Mouse (Mus musculus) mouse embryonic stem cell (cell line): ENCODE data around the gene Arl5c.

Experiments used
- in situ Hi-C, 2 experiments: fragments of 300-500 bp; cut with MboI; formaldehyde crosslinking; loops; 1 replicate in 1 of 2; 3 replicates in 1 of 2; pipeline ENCODE4 v1.14.3; 2019 to 2020; ENCODE audit warnings: low sequenced_read_pairs in 2 of 2, low pct_unique_long_range_greater_than_20kb in 1 of 2, mixed read lengths in 1 of 2; ENCODE audit not compliant: unreplicated experiment in 1 of 2

The Arl5c gene

DNA sequence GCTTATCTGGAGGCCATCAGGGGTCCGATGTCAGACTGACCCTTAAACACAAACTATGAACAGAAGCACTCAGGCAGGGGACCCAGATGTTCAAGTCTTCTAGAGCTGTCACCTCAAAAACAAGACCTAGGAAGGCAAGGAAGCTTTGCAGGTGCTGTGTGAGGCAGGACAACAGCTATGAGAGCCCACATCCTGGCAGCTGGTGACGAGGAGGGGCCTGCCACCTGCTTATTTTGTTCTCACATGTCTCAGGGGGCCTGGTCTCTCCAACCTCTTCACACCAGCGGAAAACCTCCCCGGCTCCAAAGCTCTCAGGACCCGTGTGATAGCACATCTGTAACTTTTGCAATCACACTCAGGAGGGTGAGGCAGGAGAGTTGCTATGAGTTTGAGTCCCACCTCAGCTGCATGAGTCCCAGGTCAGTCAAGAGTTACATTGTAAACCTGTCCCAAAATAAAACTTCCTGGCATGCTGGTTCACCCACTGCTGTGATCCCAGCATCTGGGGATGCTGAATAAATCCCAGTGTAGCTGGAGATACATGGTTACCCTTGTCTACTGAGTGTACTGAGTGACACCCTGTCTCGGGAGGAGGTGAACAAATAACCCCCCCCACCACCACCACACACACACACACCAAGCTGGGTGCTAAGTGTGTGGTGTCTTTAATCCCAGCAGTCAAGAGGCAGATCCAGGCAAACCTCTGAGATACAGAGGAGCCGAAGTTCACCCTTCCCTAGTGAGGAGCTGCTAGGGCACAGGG lies 4.6 kb upstream of the Arl5c start:
- in situ Hi-C loops = no loop called here

DNA sequence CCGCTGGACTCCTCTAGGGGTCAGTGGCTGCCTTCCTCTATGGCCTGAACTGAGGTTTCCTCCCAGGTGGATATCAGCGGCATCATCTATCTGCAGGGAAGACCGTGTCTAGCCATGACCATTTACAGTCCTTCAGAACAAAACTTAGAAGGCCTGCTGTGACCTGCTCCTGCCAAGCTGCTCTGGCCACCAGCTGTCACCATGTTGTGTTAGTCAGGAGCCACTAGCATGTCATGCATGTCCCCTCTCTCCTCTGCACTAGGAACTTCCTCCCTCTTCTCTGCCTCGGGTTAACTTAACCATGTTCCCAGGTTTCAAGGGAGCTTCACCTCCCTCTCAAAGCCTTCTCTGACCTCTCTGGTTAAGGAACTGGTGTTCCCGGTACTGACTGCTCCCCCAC lies 3.8 kb upstream of the Arl5c start:
- in situ Hi-C loops = no loop called here

DNA sequence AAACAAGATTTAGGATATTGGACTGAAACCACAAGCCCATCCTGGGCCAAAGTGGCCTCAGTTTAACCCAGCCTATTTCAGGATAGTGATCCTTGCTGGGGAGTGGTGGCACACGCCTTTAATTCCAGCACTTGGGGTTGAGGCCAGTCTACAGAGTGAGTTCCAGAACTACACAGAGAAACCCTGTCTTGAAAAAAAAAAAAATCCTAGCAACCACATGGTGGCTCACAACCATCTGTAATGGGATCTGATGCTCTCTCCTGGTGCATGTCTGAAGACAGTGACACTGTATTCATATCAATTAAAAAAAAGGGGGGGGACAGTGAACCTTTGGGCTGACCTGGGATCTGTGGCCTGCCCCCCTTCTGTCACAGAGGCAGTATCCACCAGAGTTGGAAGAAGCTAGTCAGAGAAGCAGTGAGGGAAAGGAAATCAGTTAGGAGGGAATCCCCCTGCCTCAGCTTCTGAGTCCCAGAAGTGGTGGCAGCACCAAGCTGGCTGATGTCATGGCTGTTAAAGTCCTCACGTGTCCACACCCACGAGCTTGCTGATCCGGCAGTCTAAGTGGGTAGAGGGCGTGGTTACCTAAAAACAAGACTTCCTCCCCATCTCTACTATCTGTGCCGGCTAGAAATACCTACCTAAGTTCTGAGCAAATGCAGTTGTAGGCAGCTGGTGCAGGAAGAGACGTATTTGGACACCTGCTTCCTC lies 3.1 kb upstream of the Arl5c start:
- in situ Hi-C loops = no loop called here

DNA sequence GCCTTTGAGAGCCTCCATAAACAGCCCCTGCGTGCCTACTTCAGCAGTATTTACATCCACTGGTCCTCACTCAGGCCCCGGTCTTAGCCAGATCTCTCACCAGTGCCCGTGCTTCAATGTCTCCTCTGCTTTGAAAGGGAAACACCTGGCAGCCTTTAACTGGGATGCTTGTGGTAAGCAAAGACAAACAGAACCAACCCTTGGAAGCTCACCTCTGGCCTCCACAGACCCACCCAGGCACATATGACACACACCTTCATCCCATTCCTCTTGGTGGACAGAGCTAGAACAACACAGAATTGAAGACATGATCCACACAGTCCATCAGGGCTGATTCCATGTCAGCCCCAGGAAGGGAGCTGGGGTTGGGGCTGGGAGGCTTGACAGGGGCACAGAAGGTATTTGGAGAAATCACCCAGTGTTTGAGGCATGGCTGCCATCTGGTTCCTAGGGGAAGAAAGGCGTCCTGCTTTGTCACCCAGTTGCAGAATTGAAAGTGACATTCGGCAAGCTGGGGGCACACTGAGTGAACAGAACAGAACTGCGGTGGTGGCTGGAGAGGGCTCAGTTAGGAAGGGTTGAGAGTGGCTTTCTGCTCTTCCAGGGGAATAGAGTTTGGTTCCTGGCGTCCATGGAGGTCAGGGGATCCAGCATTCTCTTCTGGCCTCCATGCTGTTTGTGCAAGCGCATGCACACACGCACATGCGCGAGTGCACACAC lies 2.3 kb upstream of the Arl5c start:
- in situ Hi-C loops = no loop called here

DNA sequence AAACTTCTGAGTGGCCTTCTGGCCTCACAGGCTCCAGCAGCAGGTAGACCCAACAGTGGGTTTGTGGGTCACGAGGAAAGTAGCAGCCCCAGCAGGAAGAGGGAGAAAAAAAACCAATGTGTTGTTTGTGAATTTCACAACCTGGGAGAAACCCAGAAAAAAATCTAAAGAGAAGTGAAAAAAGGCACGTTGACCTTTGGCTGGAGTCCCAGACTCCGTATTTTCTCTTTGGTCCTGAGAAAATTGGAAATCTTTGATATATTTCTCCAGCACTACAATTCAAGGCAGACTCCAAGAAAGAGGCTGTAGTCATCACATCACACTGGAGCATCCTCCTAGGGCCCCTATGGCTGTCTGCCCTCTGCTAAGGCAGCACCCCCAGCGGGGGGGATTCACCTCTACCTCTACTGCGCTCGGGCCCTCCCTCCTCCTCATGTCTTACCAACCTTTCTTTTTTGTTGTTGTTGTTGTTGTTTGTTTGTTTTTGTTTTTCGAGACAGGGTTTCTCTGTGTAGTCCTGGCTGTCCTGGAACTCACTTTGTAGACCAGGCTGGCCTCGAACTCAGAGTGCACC lies 1.5 kb upstream of the Arl5c start:
- in situ Hi-C loops = no loop called here

DNA sequence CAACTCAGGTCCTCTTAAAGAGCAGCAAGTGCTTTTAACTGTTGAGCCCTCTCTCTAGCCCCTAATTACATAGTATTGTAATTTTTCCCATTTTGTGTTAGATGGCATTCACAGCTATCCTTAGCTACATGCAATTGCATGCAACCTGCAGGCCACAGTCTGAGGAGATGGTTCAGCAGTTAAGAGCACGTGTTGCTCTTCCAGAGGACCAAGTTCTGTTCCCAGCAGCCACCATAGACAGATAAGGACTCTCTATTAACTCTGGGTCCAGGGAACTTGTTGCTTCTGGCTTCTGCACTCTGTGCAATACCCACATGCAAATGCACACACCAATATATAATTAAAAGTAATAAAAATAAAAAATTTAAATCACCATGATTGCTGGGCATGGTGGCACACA lies 710 bp upstream of the Arl5c start:
- in situ Hi-C loops = no loop called here

DNA sequence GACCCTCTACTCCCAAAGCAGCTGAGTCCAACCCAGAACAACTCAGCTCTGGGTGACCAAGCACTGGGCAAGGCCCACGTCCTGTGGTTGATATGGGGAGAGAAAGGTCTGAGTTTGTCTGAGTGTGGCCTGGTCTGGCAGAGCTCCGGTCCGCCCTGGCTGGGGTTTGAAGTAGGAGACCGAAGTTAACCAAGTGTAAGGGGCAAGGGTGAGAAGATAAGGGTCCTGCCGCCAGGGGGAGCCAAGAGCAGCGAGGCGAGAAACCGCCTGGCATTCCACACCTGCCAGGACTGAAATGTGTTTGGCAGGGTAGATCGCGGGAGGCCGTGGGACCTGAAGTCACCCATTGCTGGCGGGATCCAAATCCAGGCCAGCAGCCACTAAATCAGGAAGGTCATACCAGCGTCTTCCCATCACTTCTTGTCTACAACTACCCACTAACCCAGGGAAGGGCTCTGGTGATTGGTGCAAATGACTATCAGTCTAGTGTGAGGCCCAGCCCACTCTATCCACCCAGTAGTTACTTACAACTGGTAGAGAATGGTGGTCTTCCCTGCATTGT lies 1.4 kb downstream of the Arl5c start:
- in situ Hi-C loops = no loop called here

DNA sequence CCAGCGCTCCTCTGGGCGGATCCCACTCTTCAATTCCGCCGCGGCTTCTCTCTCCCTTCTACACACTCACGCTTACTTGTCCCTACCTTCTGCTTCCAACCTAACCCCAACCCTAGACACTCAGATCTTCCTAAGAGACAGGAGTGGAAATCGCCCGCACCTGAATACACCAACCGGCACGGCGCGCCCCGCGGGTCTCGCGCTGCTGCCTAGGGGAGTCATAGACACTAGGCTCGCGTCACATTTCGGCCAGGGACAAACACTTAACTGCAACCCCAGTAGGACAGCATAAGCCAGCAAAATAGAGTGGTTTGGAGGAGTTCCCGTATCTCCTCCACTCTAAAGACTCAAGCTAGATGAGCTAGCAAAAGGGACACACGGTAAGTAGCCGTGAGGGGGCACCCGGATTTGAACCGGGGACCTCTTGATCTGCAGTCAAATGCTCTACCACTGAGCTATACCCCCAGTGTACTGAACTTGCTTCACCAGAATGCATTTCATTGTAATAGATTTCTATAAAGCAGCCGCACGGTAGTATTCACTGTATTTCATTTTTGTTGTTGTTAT lies 7.4 kb downstream of the Arl5c start:
- in situ Hi-C loops = loop anchor here (5.0 to 10.0 kb wide), 5 partner anchors 54 to 194 kb away; partner anchors contain the start of gene Lasp1 (in 2 of the 2)

DNA sequence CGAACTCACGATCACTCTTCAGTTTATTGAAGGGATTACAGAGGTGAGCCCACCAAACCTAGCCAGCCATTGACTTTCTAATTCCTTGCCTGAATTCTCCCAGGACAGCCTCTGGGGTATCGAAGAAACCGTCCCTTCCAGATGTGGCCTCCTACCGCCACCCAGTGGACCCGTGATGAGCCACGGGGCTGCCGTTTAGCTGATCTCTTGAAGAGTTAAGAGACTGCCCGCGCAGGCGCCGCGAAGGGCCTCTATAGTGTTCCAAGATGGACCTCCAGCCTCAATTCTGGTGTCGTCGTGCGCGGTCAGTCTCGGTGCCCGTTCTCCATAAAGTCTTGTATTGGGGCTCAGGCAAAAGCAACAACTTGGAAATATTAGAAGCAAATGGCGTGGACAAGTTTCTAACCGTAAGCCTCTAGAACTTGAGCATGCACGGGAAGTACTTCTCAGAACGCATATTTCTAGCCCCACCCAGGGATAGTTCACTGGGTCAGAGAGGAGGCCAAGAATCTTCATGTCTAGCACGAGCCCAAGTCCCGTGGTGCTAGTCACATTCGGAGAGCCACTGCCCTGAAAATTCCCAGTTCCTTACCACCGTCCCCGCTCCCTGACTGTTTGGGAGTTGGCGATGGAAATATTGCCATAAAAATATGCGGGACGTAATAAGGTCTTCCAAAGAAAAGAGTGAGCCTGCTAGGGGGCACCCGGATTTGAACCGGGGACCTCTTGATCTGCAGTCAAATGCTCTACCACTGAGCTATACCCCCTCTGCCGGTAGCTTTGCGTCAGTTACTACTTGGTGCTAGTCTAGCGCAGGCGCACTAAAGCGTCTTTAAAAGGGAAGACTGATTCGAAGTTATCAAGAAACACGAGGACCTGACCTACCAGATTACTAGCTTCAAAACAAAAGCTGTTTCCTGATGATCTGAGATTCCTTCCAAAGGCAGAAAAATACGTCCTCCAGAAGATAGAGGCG lies 8.1 kb downstream of the Arl5c start:
- in situ Hi-C loops = loop anchor here (5.0 to 10.0 kb wide), 5 partner anchors 53 to 193 kb away; partner anchors contain the start of gene Lasp1 (in 2 of the 2)

DNA sequence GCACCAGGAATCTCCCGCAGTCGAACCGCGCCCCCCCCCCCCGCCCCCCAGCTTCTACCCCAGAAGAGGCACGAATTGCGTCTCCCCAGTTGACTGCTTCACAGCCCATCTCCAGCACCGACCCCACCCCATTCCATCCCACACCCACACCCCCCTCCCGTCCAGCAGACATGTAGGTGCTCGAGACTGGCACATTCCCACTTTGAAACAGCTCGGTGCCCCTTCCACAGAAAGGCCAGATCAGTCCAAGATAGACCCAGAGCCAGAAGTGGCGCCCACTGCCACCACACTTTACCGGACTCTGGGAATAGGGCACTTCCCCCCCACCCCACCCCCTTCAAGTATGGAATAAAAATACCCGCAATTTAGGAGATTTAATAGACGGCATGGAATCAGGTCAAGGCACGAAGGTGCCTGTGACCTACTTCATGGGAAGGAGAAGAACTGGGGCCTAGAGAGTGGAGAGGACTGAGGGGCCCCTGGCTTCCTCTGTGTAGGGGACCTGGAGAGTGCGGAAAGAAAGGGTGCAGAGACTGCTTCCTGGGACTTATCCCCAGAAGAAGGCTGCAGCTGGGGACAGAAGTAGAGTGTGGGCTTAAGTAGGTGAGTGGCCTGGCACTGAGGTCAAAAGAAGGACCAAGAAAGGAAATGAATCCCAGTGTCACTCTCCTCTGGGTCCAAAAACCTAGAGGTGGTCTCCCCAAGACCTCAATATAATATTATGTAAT lies 9.1 kb downstream of the Arl5c start:
- in situ Hi-C loops = loop anchor here (5.0 to 10.0 kb wide), 5 partner anchors 52 to 192 kb away; partner anchors contain the start of gene Lasp1 (in 2 of the 2)

DNA sequence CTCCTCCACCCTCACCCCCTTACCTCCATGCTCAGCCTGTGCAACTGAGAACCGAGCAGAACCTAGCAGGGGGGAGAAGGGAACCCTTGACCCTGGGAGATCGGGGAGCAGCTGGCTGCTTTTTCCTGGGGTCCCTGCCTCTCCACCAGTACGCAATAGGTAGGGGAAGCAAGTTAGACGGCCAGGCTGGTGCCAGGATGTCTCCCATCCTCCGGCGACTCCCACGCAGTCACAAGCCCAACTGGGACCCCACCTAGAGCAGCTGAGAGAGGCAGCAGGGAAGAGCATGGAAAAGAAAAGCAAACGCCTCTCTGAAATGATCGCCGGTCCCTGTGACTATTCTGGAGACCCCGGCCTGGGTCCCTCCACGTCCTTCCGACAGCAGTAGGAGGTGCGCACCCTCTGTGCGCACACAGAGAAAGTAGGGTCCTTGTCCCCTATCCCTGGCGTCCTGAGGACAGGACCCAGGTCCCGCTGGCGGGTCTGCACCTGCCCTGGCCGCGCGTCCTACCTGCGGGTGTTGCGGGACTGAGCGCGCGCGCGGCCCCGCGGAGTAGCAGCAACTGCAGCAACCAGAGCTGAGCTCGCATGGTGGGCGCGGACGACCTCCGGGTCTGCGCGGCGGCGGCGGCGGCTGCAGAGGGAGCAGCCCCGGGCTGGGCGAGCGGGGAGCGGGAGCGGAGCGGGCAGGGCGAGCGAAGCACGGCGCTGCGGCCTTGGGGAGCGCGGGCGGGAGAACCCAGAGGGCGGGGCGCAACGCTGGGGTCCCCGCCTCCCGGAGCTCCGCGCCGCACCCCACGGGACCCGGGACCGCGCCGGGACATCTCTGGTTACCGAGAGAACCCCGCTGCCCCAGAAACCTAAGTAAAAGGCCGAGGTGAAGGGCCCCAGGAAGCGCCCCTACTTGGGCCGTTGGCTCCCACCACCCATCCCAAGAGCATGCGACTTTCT lies 10.0 kb downstream of the Arl5c start, which contains the start of gene Plxdc1:
Plxdc1 (minus strand) TSS at position 718 of the 951 bp plus-strand sequence.
- in situ Hi-C loops = loop anchor here (5.0 to 10.0 kb wide), 5 partner anchors 51 to 191 kb away; partner anchors contain the start of gene Lasp1 (in 2 of the 2)

DNA sequence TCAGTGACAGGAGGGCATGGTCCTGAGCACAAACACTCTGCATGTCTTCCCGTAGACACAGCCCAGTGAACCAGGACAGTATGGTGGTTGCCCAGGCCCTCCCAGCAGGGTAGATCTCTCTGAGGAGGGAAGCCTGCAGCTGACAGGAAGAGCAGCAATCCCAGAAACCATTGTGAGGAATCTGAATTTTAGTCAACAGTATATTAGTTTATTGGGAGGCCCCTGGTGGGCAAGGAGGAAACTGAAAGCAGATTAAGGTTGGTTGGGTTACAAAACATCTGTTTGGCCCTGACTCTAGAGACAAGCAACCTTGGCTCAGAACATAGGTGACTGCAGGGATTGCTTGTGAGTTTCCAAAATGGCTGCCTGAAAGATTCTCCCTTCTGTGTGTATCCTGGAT lies 12.0 kb downstream of the Arl5c start:
- in situ Hi-C loops = loop anchor here (10.0 kb wide), 2 partner anchors 49 to 189 kb away; partner anchors contain the start of gene Lasp1 (in 1 of the 2)

DNA sequence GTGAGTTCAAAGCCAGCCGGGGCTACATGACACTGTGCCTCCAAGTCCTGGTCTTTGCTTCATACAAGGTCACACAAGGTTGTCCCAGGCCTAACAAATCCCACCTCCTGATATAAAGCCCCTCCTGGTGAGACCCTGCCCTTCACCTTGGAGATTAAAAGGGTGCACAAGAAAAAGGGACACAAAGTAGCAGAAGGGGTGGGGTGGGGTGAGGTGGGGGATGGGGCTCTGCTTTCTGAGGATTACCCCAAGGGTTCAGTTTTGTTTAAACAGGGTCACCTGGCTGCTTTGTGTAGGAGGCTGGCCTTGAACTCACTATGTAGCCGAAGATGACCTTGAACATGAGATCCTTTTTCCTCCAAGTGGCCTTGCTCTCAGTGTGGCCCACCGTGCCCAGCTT lies 12.5 kb downstream of the Arl5c start:
- in situ Hi-C loops = loop anchor here (10.0 kb wide), 2 partner anchors 49 to 189 kb away; partner anchors contain the start of gene Lasp1 (in 1 of the 2)

DNA sequence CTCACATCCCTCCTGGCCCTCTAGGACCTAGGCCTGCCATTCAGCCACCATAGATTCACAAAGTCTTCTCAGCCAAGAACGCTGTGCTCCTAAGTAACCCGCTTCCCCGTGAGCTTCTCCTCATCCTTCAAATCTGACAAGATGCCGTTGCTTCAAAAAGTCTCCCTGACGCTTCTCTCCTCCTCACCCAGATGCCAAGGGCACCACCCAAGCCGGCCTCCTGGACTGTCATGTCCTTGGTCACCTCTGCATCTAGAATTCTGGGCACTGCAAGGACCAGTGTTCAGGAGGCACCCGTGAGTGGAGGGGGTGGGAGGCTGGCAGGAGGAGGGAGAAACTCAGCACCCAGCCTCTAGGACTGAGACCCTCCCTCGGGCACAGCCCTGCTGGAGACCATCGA lies 13.3 kb downstream of the Arl5c start:
- in situ Hi-C loops = loop anchor here (10.0 kb wide), 2 partner anchors 48 to 188 kb away; partner anchors contain the start of gene Lasp1 (in 1 of the 2)

DNA sequence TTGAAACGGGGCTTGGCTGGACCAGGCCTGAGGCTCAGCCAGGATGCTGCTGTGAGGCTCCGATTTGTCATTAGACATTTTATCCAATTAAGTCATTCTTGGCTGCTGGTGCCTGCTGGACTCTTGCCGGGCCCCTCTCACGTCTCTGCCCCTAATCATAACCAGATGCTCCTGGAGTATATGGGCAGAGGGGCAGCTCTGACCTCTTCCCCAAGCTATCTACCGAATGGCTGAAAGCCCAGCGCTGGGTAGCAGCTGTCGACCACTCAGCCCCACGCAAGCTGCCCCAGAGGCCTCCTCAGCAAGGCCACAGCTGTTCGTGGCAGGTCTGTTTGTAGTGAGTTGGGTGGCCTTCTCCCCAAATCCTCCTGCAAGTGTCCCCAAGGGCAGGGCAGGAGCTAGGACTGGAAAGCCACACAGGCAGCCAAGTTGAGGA lies 15.4 kb downstream of the Arl5c start:
- in situ Hi-C loops = loop anchor here (10.0 kb wide), 2 partner anchors 46 to 186 kb away; partner anchors contain the start of gene Lasp1 (in 1 of the 2)
